Mouse (Mus musculus) G1E (cell line): ENCODE measurements around the gene Tex9.

ENCODE experiments used
- CTCF ChIP-seq: IDR thresholded peaks from 2 replicates; pipeline ENCODE4 v1.5.1; 2012; ENCODE audit warnings: low read depth, low read length, inconsistent platforms, mixed read lengths
- GATA1 ChIP-seq: IDR thresholded peaks from 2 replicates; pipeline ENCODE4 v1.6.1; 2012; ENCODE audit warnings: borderline replicate concordance, low read length, inconsistent platforms, mixed read lengths

DNA sequence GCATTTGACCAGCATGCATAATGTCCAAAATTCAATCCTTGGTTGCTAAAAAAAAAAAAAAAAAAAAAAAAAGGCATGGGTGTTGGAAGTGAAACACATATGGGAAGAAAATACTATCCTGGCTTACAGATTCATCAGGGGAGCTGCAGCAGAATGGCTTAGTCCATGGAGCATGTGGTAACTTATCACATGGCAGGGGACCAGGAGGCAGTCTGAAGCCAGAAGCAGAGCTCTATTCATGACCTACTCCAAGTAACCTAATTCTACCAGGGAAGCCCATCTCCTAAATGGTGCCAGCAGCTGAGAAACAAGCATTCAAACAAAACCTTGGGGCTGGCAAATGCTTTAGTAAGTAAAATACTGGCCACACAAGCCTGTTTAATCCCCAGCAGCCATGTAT is 27.2 kb upstream of the Tex9 start:
- TF ChIP-seq CTCF (no peak), GATA1 (no peak)
